Comparison of ENCODE assay signal across 8 mouse cellular contexts in the genomic region with DNA sequence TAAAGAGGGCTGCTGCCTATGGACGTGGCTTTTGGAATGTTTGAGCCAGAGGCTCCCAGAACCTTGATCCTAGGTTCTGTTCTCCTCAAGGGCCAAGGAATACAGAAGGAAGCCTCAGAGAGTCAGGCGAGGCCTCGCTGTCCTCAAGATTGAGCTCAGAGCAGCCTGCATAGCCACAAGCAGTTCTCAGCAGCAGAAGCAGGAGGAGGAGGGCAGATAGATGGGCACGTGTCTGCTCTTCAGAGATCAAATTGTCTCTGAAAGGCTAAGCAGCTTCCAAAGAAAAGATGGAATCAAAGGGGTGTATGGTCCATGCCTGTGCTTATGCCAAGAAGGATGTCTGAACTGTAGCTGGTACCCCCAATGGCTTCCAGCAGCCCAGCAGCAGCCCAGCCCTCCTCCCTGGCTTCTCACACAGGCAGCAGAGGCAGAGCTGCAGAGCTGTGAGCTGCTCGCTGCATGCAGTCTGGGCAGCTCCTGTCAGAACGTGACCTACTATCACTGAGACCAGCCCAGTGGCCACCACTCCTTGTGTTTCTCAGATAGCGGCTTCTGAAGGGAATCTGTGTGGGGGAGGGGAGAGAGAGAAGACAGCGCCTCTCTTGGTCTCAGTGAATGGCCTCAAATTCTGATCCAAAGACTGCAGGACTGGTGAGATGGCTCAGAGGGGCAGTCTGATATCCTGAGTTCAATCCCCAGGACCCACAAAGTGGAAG. TPM values are rescaled to one million over a fixed set of nuclear protein-coding genes. Genes with fewer than 3 reads are reported as not detected.
A peak's percentile ranks its signal among the peaks of the same experiment; 100 is the strongest.
DNase-seq lines count a peak whose midpoint lies in the region; ATAC-seq and TF ChIP-seq lines count a peak whose summit lies in the region.

No protein-coding gene starts in this region.

- H3K9me3 ChIP-seq in heart, embryonic 14.5 days (ENCODE audit: control insufficient read depth, low read length): no peaks in the 10 kb centered on the region
- no peaks in the 10 kb centered on the region for H3K9me3 ChIP-seq in hindbrain, postnatal 0 days (ENCODE audit: low read length)
- no peaks in the 10 kb centered on the region for H3K9me3 ChIP-seq in midbrain, embryonic 14.5 days (ENCODE audit: control insufficient read depth, low read length)

- H3K9ac ChIP-seq in heart, embryonic 14.5 days (ENCODE audit: low read length): no peak overlapping the region
- H3K9ac ChIP-seq in hindbrain, postnatal 0 days (replicated peaks; ENCODE audit: low read length): no peak overlapping the region
- H3K9ac ChIP-seq in midbrain, embryonic 14.5 days (replicated peaks; ENCODE audit: low read length): 0 out of 2 replicates have a peak overlapping the region, but pooled peaks have one; percentile 12

- ATAC-seq in heart, embryonic 14.5 days (ENCODE audit: insufficient number of reproducible peaks, insufficient read depth, low FRiP score, low read depth): no peak
- peak; percentile 49; the same call in 1 of the 2 replicates for ATAC-seq in hindbrain, postnatal 0 days
- ATAC-seq in midbrain, embryonic 14.5 days (ENCODE audit: low FRiP score, low TSS enrichment): no peak

- 0 out of 2 replicates have a peak overlapping the region, but pooled peaks have one; percentile 12 for H3K4me2 ChIP-seq in heart, embryonic 14.5 days (ENCODE audit: low read length)
- H3K4me2 ChIP-seq in hindbrain, postnatal 0 days (ENCODE audit: low read depth, low read length): no peak overlapping the region
- H3K4me2 ChIP-seq in midbrain, embryonic 14.5 days (ENCODE audit: low read length): no peak overlapping the region

- H3K4me3 ChIP-seq in heart, embryonic 14.5 days (ENCODE audit: control insufficient read depth in 1 of 2, insufficient read depth in 1 of 2, low read depth in 1 of 2, low read length in 2 of 2): no peak overlapping the region
- no peak overlapping the region for H3K4me3 ChIP-seq in hindbrain, postnatal 0 days (ENCODE audit: low read length)
- H3K4me3 ChIP-seq in midbrain, embryonic 14.5 days (replicated peaks; ENCODE audit: low read depth, low read length): no peak overlapping the region

- no peaks in the 10 kb centered on the region for H3K36me3 ChIP-seq in heart, embryonic 14.5 days (ENCODE audit: control insufficient read depth, insufficient read depth, low read length)
- H3K36me3 ChIP-seq in hindbrain, postnatal 0 days (ENCODE audit: insufficient read depth, low read length): no peaks in the 10 kb centered on the region
- H3K36me3 ChIP-seq in midbrain, embryonic 14.5 days (ENCODE audit: control insufficient read depth, insufficient read depth, low read length): no peaks in the 10 kb centered on the region

- H3K4me1 ChIP-seq in heart, embryonic 14.5 days (ENCODE audit: control insufficient read depth in 2 of 2, insufficient read depth in 2 of 2, low read length in 2 of 2): peaks cover 10 to 12% of the 10 kb centered on the region in 2 experiments; a peak in 3 of 4 replicates
- H3K4me1 ChIP-seq in hindbrain, postnatal 0 days (ENCODE audit: insufficient read depth, low read length): peaks cover 4% of the 10 kb centered on the region
- peaks cover 30% of the 10 kb centered on the region for H3K4me1 ChIP-seq in midbrain, embryonic 14.5 days (ENCODE audit: control insufficient read depth, insufficient read depth, low read length)

- whole genome bisulfite sequencing in heart, embryonic 14.5 days: 27% methylated on average over 8 of the region's 8 CpGs
- 35% methylated on average over 8 of the region's 8 CpGs for WGBS in hindbrain, postnatal 0 days
- WGBS in midbrain, embryonic 14.5 days: 29% methylated on average over 8 of the region's 8 CpGs

- no peak overlapping the region for H3K27ac ChIP-seq in heart, embryonic 14.5 days (replicated peaks in 1 of 2; ENCODE audit: control insufficient read depth in 1 of 2, insufficient read depth in 1 of 2, low read depth in 2 of 2, low read length in 2 of 2)
- no peak overlapping the region for H3K27ac ChIP-seq in hindbrain, postnatal 0 days
- no peak overlapping the region for H3K27ac ChIP-seq in midbrain, embryonic 14.5 days (replicated peaks; ENCODE audit: low read depth, low read length)

- TF ChIP-seq CTCF in hindbrain, postnatal 0 days (IDR thresholded peaks at IDR 0.05; ENCODE audit: low read depth): no peak

- DNase-seq in heart, postnatal 4 days: no peak
- DNase-seq in c-Kit-negative CD71-positive TER-119-positive erythroid progenitor cells, embryonic 14.5 days (ENCODE audit: low read depth, low spot score): peak; percentile 65
- peak; percentile 33 for DNase-seq in hindbrain, postnatal 0 days (ENCODE audit: low spot score)
- peak; percentile 47 for DNase-seq in midbrain, embryonic 14.5 days
- no peak for DNase-seq in right cerebral cortex, postnatal 4 days
- DNase-seq in cerebellum, adult 11 months: no peak
- no peak for DNase-seq in ovary, postnatal 36 days (ENCODE audit: low spot score)

- peaks cover 6% of the 10 kb centered on the region; the same call in 1 of the 2 replicates for H3K27me3 ChIP-seq in heart, embryonic 14.5 days (ENCODE audit: control insufficient read depth, insufficient read depth, low read length)
- H3K27me3 ChIP-seq in hindbrain, postnatal 0 days (ENCODE audit: insufficient read depth, low read length): peaks cover 5% of the 10 kb centered on the region; the same call in 1 of the 2 replicates
- peaks cover 28% of the 10 kb centered on the region for H3K27me3 ChIP-seq in midbrain, embryonic 14.5 days (ENCODE audit: control insufficient read depth, insufficient read depth, low read length)

RNA-seq across cellular contexts. Expression of a gene that starts 29.8 kb away (rescaled TPM):
- polyA plus RNA-seq in heart, embryonic 14.5 days (2014; fragmentation: Nextera tagmentation; extraction: Ambion mirVana): 0.35 and 0.59 TPM in 2 replicates
- under 1 TPM; 0.29 to 0.69 TPM for total RNA-seq in heart, postnatal 4 days (2021)
- total RNA-seq in hindbrain, postnatal 0 days (2014; rRNA removed): not detected in 2 replicates
- polyA plus RNA-seq in hindbrain, postnatal 0 days (2015; fragmentation: Nextera tagmentation; extraction: Ambion mirVana): 0.39 and 0.55 TPM in 2 replicates
- polyA plus RNA-seq in midbrain, embryonic 14.5 days (2014; fragmentation: Nextera tagmentation; extraction: Ambion mirVana): 1.5 and 2.1 TPM in 2 replicates

RNA-seq across cellular contexts. Expression of a gene that starts 54.8 kb away (rescaled TPM):
- polyA plus RNA-seq in heart, embryonic 14.5 days (2014; fragmentation: Nextera tagmentation; extraction: Ambion mirVana): 93.5 and 95.7 TPM in 2 replicates
- total RNA-seq in heart, postnatal 4 days (2021): 10 to 100 TPM; 24.3 to 28.7 TPM
- total RNA-seq in hindbrain, postnatal 0 days (2014; rRNA removed): 25.3 and 27.5 TPM in 2 replicates
- 48.0 and 48.8 TPM in 2 replicates for polyA plus RNA-seq in hindbrain, postnatal 0 days (2015; fragmentation: Nextera tagmentation; extraction: Ambion mirVana)
- polyA plus RNA-seq in midbrain, embryonic 14.5 days (2014; fragmentation: Nextera tagmentation; extraction: Ambion mirVana): 24.7 and 31.8 TPM in 2 replicates

Comparison
In these comparisons a context has a peak if more than half of its experiments do, and no peak if none do; other contexts are left out.
1. DNase-seq: peak in c-Kit-negative CD71-positive TER-119-positive erythroid progenitor cells, embryonic 14.5 days (single experiment), hindbrain, postnatal 0 days (single experiment) and midbrain, embryonic 14.5 days (single experiment); none in heart, postnatal 4 days (single experiment), right cerebral cortex, postnatal 4 days (single experiment), cerebellum, adult 11 months (single experiment) and ovary, postnatal 36 days (single experiment).